Mouse (Mus musculus) cerebellum, postnatal 14 days (tissue): ENCODE measurements at regions not wholly inside any gene's neighbourhood (a gene's known extent, or its start where the extent isn't known, plus 50 kb on each side); places are given as distances from the start of the nearest gene placed in this dataset.

ENCODE experiments used
- DNase-seq, 2 experiments: peaks; one replicate each; pipeline ENCODE4 v3.0.0; 2021; ENCODE audit warnings: mixed read lengths in 2 of 2

- DNase-seq, result peak; percentile 3 to 68
Measured at GRCm38 (mm10) chr14:91658654-91659421, 2231.6 kb downstream of the Pcdh9 start.

GRCm38 (mm10) chr14:91656011-91656410 lies 2234.5 kb downstream of the Pcdh9 start:
- no peak for DNase-seq

DNA sequence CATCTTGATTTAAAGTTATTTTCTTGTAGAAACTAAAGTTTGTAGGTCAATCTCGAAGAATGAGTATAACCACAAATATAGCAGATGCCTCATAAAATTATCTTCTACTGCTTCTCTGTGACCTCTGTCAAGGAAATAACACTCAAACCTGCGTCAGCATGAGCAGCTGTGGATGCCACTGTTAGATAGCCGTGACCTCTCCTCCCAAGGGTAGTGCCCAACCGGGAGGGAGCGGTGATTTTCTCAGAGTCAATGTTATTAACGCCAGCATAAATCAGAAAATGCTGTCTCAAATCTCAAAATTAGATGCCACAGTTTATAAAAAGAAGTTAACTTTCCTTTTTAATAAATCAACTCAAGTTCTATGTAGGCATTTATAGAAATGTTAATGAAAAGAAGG lies 2259.5 kb downstream of the Pcdh9 start:
- DNase-seq, result no peak

- no peak for DNase-seq
Measured at GRCm38 (mm10) chr14:91614391-91614790, 2276.1 kb downstream of the Pcdh9 start.

- no peak for DNase-seq
Measured at GRCm38 (mm10) chr14:91604570-91604969, 2285.9 kb downstream of the Pcdh9 start.

DNA sequence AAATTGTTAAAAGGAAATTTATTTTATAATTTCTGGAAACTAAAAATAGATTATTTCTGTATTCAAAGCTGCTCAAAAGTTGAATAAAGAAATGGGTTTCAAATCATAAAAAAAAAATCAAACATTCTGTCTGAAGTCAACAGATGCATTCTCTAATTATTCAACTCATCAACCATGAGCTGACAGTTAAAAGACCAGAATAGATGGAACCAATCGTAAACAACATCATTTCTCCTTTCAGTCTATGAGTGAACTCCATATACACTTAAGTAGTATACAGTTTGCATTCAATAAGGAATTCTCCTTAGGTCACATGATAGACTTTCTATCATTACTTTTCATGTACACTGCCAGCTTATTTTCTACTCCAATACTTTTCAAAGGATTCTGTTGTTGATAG lies 2308.0 kb downstream of the Pcdh9 start:
- DNase-seq, result no peak

- no peak for DNase-seq
Measured at GRCm38 (mm10) chr14:91581684-91582424, 2308.6 kb downstream of the Pcdh9 start.

DNA sequence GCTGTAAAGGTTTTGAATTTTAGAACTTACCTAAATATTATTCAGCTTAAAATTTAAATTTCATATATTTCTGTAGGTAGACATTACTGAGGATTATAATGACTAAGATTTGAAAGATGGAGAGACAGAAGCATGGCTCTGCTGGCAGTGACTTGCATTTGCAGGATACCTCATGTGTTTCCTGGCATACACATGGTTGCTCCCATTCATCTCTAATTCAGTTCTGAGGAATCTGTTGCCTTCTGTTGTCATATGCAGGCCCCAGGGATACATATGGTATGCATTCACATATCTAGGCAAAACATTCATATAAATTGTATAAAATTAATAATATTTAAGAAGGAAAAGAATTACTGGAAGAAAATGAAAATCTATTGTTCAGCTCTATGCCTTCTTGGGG lies 2321.4 kb downstream of the Pcdh9 start:
- peak in 1 of 2 experiments; percentile 10 for DNase-seq

- DNase-seq, result no peak
Measured at GRCm38 (mm10) chr14:91539181-91539580, 2351.3 kb downstream of the Pcdh9 start.

- DNase-seq, result no peak
Measured at GRCm38 (mm10) chr14:91534931-91535330, 2355.5 kb downstream of the Pcdh9 start.

DNA sequence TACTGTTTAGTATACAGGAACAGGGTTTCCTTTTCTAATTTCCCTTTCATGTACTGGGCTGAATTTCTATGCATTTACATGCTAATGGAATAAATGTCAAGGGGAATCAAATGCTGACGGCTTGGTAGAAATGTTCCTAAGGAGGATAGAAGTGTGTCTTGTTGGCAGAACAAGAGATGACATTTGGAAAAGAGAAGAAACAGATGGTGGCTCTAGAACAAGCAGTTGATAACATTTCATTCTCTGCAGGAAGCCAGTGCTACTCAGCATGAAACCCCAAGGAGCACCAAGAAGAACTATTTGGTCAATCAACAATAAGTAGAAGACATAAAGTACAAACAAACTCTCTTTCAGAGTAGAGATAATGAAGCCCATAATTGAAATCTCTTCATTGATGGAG lies 2392.0 kb downstream of the Pcdh9 start:
- peak; percentile 37 to 84 for DNase-seq

- DNase-seq, result no peak
Measured at GRCm38 (mm10) chr14:91478358-91478870, 2412.1 kb downstream of the Pcdh9 start.

GRCm38 (mm10) chr14:91463910-91464309 lies 2426.6 kb downstream of the Pcdh9 start:
- peak; percentile 47 to 82 for DNase-seq

DNA sequence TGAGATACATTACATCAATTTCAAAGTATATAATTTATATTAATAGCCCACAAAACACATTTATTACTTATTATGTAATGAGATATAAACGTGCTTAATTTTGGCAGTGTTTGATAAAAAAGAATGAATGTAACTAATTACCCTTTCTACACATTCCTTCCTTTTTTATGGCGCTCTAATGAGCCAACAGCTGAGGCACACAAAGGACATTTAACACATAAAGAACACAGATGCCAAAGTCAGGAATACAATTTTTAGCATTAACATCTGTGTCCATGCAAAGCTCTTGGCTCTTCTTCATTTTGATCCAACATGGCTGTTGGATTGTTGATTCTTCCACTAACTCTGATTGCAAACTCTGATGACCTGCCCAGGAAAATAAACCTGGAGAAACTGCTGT lies 2427.8 kb downstream of the Pcdh9 start:
- no peak for DNase-seq

GRCm38 (mm10) chr14:91458756-91459155 lies 2431.7 kb downstream of the Pcdh9 start:
- no peak for DNase-seq
